Mouse (Mus musculus) G1E (cell line): ENCODE results near the gene Zfyve27. TPM values are rescaled to one million over a fixed set of nuclear protein-coding genes. Genes with fewer than 3 reads are reported as not detected.

Source experiments
- ATAC-seq: 2 replicates; pipeline ENCODE4 v1.8.0; 2016; ENCODE audit warnings: mild to moderate bottlenecking; ENCODE audit not compliant: insufficient number of reproducible peaks, poor library complexity, low FRiP score, severe bottlenecking; ENCODE audit errors: extremely low read depth
- DNase-seq: peaks from one replicate; pipeline ENCODE4 v3.0.0; 2012; ENCODE audit warnings: low spot score
- H3K27me3 ChIP-seq: 2 replicates; pipeline ENCODE4 v1.6.1; 2012; ENCODE audit warnings: mild to moderate bottlenecking, low read length, inconsistent platforms; ENCODE audit not compliant: insufficient read depth
- H3K36me3 ChIP-seq: replicated peaks from 2 replicates; pipeline ENCODE3; 2012; ENCODE audit warnings: mild to moderate bottlenecking, inconsistent platforms
- H3K4me1 ChIP-seq: 2 replicates; pipeline ENCODE4 v1.6.1; 2012; ENCODE audit warnings: low read depth, low read length, inconsistent platforms, mixed read lengths; ENCODE audit not compliant: insufficient read depth
- H3K4me3 ChIP-seq: 2 replicates; pipeline ENCODE4 v1.5.1; 2012; ENCODE audit warnings: low read depth, mild to moderate bottlenecking, inconsistent platforms, low read length, moderate library complexity, mixed read lengths
- H3K9me3 ChIP-seq: replicated peaks from 2 replicates; pipeline ENCODE4 v1.6.1; 2012; ENCODE audit warnings: inconsistent platforms
- CTCF ChIP-seq: IDR thresholded peaks from 2 replicates; pipeline ENCODE4 v1.5.1; 2012; ENCODE audit warnings: low read depth, low read length, inconsistent platforms, mixed read lengths
- GATA1 ChIP-seq: IDR thresholded peaks from 2 replicates; pipeline ENCODE4 v1.6.1; 2012; ENCODE audit warnings: borderline replicate concordance, low read length, inconsistent platforms, mixed read lengths
- GATA2 ChIP-seq: IDR thresholded peaks from 2 replicates; pipeline ENCODE4 v1.6.1; 2012; ENCODE audit warnings: low read depth, low read length, inconsistent platforms, borderline replicate concordance
- POLR2AphosphoS5 ChIP-seq: IDR thresholded peaks from 2 replicates; pipeline ENCODE4 v1.6.1; 2012; ENCODE audit warnings: low read depth, low read length, inconsistent platforms; ENCODE audit not compliant: insufficient replicate concordance
- TAL1 ChIP-seq: conservative IDR thresholded peaks from 2 replicates; pipeline ENCODE4 v1.6.1; 2012; ENCODE audit warnings: low read depth, low read length, inconsistent platforms, mixed read lengths
- polyA plus RNA-seq: library from polyadenylated mRNA; stranded (reverse); fragments of >175 nt; gene quantifications from 2 replicates; pipeline ENCODE4 v1.2.3, GENCODE M21; 2012
- total RNA-seq, 2 experiments: library from RNA; stranded (forward) in 1 of 2; stranded (reverse) in 1 of 2; fragments of 200-1000 nt in 1 of 2; fragments of >200 nt in 1 of 2; fragmentation: Nextera tagmentation in 1 of 2; gene quantifications; 2 replicates each; pipeline ENCODE4 v1.2.3; 2014 to 2017

Zfyve27 gene
- total and polyA plus RNA-seq, 3 experiments: 12.9 to 17.6 (median 16.9) TPM

GRCm38 (mm10) chr19:42167489-42167888 is 3.7 kb downstream of the Zfyve27 start:
- H3K4me1 ChIP-seq: peaks cover 62% of the 10 kb centered on the region

GRCm38 (mm10) chr19:42169322-42169975 is 5.7 kb downstream of the Zfyve27 start:
- no peaks in the 10 kb centered on the region for H3K9me3 ChIP-seq
- ATAC-seq (peak; percentile 62), DNase-seq (peak; percentile 34)
- H3K4me3 ChIP-seq: peak overlapping the region; percentile 99
- peaks cover 20% of the 10 kb centered on the region for H3K36me3 ChIP-seq
- H3K27me3 ChIP-seq: peaks cover 24% of the 10 kb centered on the region
- peaks cover 62% of the 10 kb centered on the region for H3K4me1 ChIP-seq
- TF ChIP-seq TAL1 (peak; percentile 63), GATA2 (no peak)

More at GRCm38 (mm10) chr19:42167489-42167888, 3.7 kb downstream of the Zfyve27 start:
- Histone ChIP-seq H3K4me3 (no peak overlapping the region), H3K36me3 (peaks cover 7% of the 10 kb centered on the region), H3K27me3 (peaks cover 35% of the 10 kb centered on the region), H3K9me3 (peaks cover 4% of the 10 kb centered on the region)
- DNase-seq (no peak), ATAC-seq (no peak)
- no peak for TF ChIP-seq GATA2
- TF ChIP-seq GATA1: no peak
- TF ChIP-seq POLR2AphosphoS5: no peak
- no peak for TF ChIP-seq CTCF
- TF ChIP-seq TAL1: no peak

GRCm38 (mm10) chr19:42170025-42170969 is 6.5 kb downstream of the Zfyve27 start:
- H3K27me3 ChIP-seq: peaks cover 21% of the 10 kb centered on the region
- no peak for TF ChIP-seq POLR2AphosphoS5
- TF ChIP-seq CTCF: no peak
- TF ChIP-seq TAL1: no peak
- TF ChIP-seq GATA2: no peak
- TF ChIP-seq GATA1: no peak
- H3K4me1 ChIP-seq: peaks cover 55% of the 10 kb centered on the region
- H3K4me3 ChIP-seq: peak overlapping the region; percentile 99
- DNase-seq (peak; percentile 94), ATAC-seq (peak; percentile 64)
- H3K9me3 ChIP-seq: no peaks in the 10 kb centered on the region
- H3K36me3 ChIP-seq: peaks cover 28% of the 10 kb centered on the region

GRCm38 (mm10) chr19:42176841-42177240 is 13.1 kb downstream of the Zfyve27 start:
- no peak for DNase-seq
- ATAC-seq: no peak
- H3K4me3 ChIP-seq: no peak overlapping the region

GRCm38 (mm10) chr19:42177461-42177860 is 13.7 kb downstream of the Zfyve27 start:
- DNase-seq: no peak
- H3K4me3 ChIP-seq: no peak overlapping the region
- ATAC-seq: no peak
- H3K9me3 ChIP-seq: no peaks in the 10 kb centered on the region
- H3K36me3 ChIP-seq: peaks cover 87% of the 10 kb centered on the region
- H3K4me1 ChIP-seq: peaks cover 3% of the 10 kb centered on the region; the same call in 1 of the 2 replicates
- H3K27me3 ChIP-seq: no peaks in the 10 kb centered on the region
- TF ChIP-seq GATA2: no peak
- TF ChIP-seq TAL1: no peak
- TF ChIP-seq GATA1: no peak
- TF ChIP-seq POLR2AphosphoS5: no peak

More at GRCm38 (mm10) chr19:42176841-42177240, 13.1 kb downstream of the Zfyve27 start:
- Histone ChIP-seq H3K27me3 (no peaks in the 10 kb centered on the region), H3K36me3 (peaks cover 84% of the 10 kb centered on the region), H3K9me3 (no peaks in the 10 kb centered on the region), H3K4me1 (peaks cover 7% of the 10 kb centered on the region)
- TF ChIP-seq POLR2AphosphoS5 (no peak), GATA2 (no peak), TAL1 (no peak), GATA1 (no peak)

GRCm38 (mm10) chr19:42179356-42179755 is 15.6 kb downstream of the Zfyve27 start:
- Histone ChIP-seq H3K36me3 (peaks cover 94% of the 10 kb centered on the region), H3K4me3 (no peak overlapping the region), H3K9me3 (no peaks in the 10 kb centered on the region), H3K27me3 (no peaks in the 10 kb centered on the region), H3K4me1 (peaks cover 3% of the 10 kb centered on the region; the same call in 1 of the 2 replicates)
- DNase-seq (no peak), ATAC-seq (no peak)
- TF ChIP-seq CTCF (no peak), TAL1 (no peak), GATA2 (no peak), GATA1 (no peak), POLR2AphosphoS5 (no peak)
